Mouse (Mus musculus) midbrain, embryonic 14.5 days (tissue): ENCODE data around the gene Sorbs1. TPM values are rescaled to one million over a fixed set of nuclear protein-coding genes. Genes with fewer than 3 reads are reported as not detected.
"Not testable (repeated sequence)": the region's sequence is repeated elsewhere in the genome, so short reads cannot be mapped to it uniquely, and the experiment has no call there.

Source experiments
- ATAC-seq: fragments of 200-750 bp; cut with Nextera tagmentation; 2 replicates; pipeline ENCODE4 v1.8.0; 2017; ENCODE audit warnings: moderate number of reproducible peaks, moderate library complexity; ENCODE audit not compliant: low FRiP score, low TSS enrichment
- DNase-seq: peaks from one replicate; pipeline ENCODE4 v3.0.0-alpha.2; 2015
- H3K27ac ChIP-seq: fragments of 300-500 bp; sonication (generic); replicated peaks from 2 replicates; pipeline ENCODE4 v1.5.1; 2014; ENCODE audit warnings: mild to moderate bottlenecking, low read depth, low read length, moderate library complexity
- H3K27me3 ChIP-seq: fragments of 300-500 bp; sonication (generic); 2 replicates; pipeline ENCODE4 v1.6.1; 2014; ENCODE audit warnings: low read length, control low read depth, mixed read lengths; ENCODE audit not compliant: control insufficient read depth, insufficient read depth
- H3K36me3 ChIP-seq: fragments of 300-500 bp; sonication (generic); 2 replicates; pipeline ENCODE4 v1.6.1; 2014; ENCODE audit warnings: low read length, control low read depth; ENCODE audit not compliant: control insufficient read depth, insufficient read depth
- H3K4me1 ChIP-seq: fragments of 300-500 bp; sonication (generic); 2 replicates; pipeline ENCODE4 v1.6.1; 2014; ENCODE audit warnings: mild to moderate bottlenecking, antibody characterized with exemption, low read length, control low read depth; ENCODE audit not compliant: control insufficient read depth, insufficient read depth
- H3K4me2 ChIP-seq: fragments of 300-500 bp; sonication (generic); 2 replicates; pipeline ENCODE4 v1.6.1; 2014; ENCODE audit warnings: mild to moderate bottlenecking, low read length, moderate library complexity
- H3K4me3 ChIP-seq: fragments of 300-500 bp; sonication (generic); replicated peaks from 2 replicates; pipeline ENCODE4 v1.5.1; 2014; ENCODE audit warnings: low read depth, low read length
- H3K9ac ChIP-seq: fragments of 300-500 bp; sonication (generic); replicated peaks from 2 replicates; pipeline ENCODE4 v1.6.1; 2014; ENCODE audit warnings: mild to moderate bottlenecking, low read length, moderate library complexity
- H3K9me3 ChIP-seq: fragments of 300-500 bp; sonication (generic); 2 replicates; pipeline ENCODE4 v1.6.1; 2016; ENCODE audit warnings: low read length, control low read depth, mixed read lengths; ENCODE audit not compliant: control insufficient read depth
- WGBS: fragments of 180-500 bp; shearing (Covaris S2); extraction: QIAGEN DNeasy Blood & Tissue Kit; methylation state at CpG from one replicate; pipeline ENCODE4 v1.1.7; 2014; 5-methylcytosine and 5-hydroxymethylcytosine counted together
- polyA plus RNA-seq: library from polyadenylated mRNA; unstranded; fragments of >200 nt; fragmentation: Nextera tagmentation; extraction: Ambion mirVana; gene quantifications from 2 replicates; pipeline ENCODE4 v1.2.1, GENCODE M21; 2014

Sorbs1 gene
- 60.6 and 87.9 TPM in 2 replicates for polyA plus RNA-seq

DNA sequence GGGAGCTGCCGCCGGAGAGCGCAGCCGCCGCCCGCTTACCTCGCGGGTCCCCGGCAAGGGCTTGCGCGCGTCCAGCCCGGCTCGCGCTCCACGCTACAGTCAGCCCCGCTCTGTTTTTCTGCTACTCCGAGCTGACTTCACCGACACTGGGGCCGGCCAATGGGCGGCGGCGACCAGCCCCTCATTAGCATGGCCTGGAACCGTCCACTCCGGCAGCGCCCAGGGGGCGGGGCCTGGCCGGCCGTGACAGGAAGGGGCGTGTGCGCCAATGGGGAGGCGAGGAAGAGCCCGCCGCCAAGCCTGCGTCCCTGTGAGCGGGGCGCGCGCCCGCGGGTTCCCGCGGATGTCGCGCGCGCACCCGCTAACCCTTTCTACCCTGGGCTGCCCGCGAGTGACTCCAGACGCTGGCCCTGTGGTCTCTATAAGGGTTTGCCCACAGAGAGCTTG, at the start of gene Sorbs1:
TSS of gene Sorbs1 (minus strand) at position 148 of the 447 bp plus-strand sequence.
- H3K4me3 ChIP-seq = peak within 1 kb of the TSS; percentile 69
- H3K4me1 ChIP-seq = peaks cover 25% of the 10 kb centered on the region
- WGBS = under 1% methylated on average over 51 of the region's 51 CpGs
- no peaks in the 10 kb centered on the region for H3K9me3 ChIP-seq
- DNase-seq = peak; percentile 98
- peak within 1 kb of the TSS; percentile 86 for H3K9ac ChIP-seq
- H3K4me2 ChIP-seq = peak within 1 kb of the TSS; percentile 72
- peak within 1 kb of the TSS; percentile 92 for H3K27ac ChIP-seq
- H3K36me3 ChIP-seq = no peaks in the 10 kb centered on the region
- no peaks in the 10 kb centered on the region for H3K27me3 ChIP-seq
- peak; percentile 99 for ATAC-seq

DNA sequence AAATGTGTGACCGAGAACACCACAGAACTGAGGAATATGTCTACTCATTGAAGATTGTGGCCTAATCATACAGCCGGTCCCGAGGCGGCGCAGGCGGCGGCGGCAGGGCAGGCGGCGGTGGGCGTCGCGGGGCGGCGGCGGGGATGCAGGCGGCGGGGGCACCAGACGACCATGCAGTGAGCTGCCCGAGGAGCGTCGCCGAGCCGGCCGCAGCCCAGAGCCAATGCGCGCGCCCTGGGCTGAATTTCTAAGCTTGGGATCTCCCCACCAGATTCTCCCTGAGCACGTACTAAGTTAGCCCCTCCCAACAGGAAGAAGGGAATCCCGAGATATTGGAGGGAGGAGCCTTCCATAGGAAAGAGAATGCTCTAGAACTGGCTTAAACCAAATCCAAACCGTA, 47.9 kb upstream of the Sorbs1 start:
- H3K9ac ChIP-seq, H3K27ac ChIP-seq, H3K4me2 ChIP-seq, H3K4me3 ChIP-seq, DNase-seq, H3K27me3 ChIP-seq, ATAC-seq, H3K4me1 ChIP-seq, H3K9me3 ChIP-seq: not testable (repeated sequence)
- 74% methylated on average over 12 of the region's 31 CpGs for WGBS
- H3K36me3 ChIP-seq = peaks cover 67% of the 10 kb centered on the region

DNA sequence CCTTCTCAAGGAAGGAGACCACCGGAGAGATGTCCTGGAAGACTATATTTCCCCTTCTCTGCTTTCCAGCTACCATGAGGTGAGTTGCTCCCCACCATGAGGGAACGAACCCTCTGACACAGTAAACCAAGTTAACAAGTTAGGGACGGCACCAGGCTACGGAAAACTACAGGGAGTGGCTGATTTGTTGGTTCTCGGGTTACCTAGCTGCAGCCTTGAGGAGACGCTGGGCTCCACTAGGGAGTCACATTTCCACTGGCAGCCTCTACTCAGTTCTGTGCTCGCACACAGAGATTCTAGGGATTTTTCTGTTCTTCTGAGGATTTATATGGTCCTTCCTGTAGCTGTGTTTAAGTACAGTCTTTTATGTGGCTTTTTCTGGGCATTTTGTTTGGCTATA, 42.5 kb upstream of the Sorbs1 start:
- Histone ChIP-seq H3K4me2 (no peak overlapping the region), H3K4me1 (no peaks in the 10 kb centered on the region), H3K36me3 (peaks cover 71% of the 10 kb centered on the region), H3K4me3 (no peak overlapping the region), H3K27me3 (no peaks in the 10 kb centered on the region), H3K9ac (no peak overlapping the region), H3K9me3 (no peaks in the 10 kb centered on the region), H3K27ac (no peak overlapping the region)
- ATAC-seq (no peak), DNase-seq (no peak)
- WGBS = 95% methylated on average over 7 of the region's 7 CpGs

DNA sequence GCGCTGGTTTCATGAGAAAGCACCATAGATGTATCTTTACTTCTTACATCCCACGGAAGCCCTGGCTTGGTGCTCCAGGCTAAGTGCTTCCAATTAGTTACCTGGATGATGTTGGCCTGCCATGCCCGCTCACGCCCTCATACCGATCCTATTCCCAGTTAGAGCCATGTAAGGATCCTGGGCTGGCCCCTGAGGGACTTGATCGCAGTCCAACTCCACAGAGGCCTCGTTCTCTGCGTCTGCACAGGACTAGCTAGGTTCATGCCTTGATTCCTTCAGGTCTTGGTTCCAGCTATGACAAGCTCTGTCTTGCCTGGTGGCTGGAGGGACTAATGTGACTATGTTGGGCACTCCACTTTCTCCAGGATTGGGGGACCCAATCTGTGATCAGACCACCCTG, 41.6 kb upstream of the Sorbs1 start:
- Histone ChIP-seq H3K9ac (no peak overlapping the region), H3K4me1 (no peaks in the 10 kb centered on the region), H3K9me3 (no peaks in the 10 kb centered on the region), H3K4me3 (no peak overlapping the region), H3K27me3 (no peaks in the 10 kb centered on the region), H3K4me2 (no peak overlapping the region), H3K36me3 (peaks cover 80% of the 10 kb centered on the region), H3K27ac (no peak overlapping the region)
- DNase-seq = no peak
- WGBS = 98% methylated on average over 8 of the region's 8 CpGs
- ATAC-seq = no peak

DNA sequence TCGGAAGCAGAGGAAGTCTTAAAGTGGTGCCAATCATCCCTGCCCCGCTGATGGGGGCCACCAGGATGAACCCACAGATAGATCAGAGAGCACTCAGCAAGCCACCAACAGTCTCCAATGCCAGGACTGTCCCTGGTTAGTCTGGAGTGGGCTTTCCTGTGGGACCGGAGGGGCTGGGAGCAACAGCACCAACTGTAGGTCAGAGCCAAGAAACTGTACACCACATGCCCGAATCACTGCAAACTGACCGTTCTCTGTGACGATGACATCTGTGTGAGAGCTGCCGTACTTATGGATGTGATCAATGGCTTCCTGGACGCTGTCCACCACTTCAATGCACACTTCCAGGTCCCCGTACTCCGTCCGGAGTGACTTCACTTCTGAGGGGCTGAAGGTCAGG, 40.8 kb upstream of the Sorbs1 start:
- Histone ChIP-seq H3K4me2 (no peak overlapping the region), H3K27me3 (no peaks in the 10 kb centered on the region), H3K36me3 (peaks cover 87% of the 10 kb centered on the region), H3K4me1 (no peaks in the 10 kb centered on the region), H3K27ac (no peak overlapping the region), H3K9ac (no peak overlapping the region), H3K4me3 (no peak overlapping the region), H3K9me3 (no peaks in the 10 kb centered on the region)
- ATAC-seq = no peak; the same call in 1 of the 2 replicates
- WGBS = 94% methylated on average over 11 of the region's 11 CpGs
- DNase-seq = no peak

DNA sequence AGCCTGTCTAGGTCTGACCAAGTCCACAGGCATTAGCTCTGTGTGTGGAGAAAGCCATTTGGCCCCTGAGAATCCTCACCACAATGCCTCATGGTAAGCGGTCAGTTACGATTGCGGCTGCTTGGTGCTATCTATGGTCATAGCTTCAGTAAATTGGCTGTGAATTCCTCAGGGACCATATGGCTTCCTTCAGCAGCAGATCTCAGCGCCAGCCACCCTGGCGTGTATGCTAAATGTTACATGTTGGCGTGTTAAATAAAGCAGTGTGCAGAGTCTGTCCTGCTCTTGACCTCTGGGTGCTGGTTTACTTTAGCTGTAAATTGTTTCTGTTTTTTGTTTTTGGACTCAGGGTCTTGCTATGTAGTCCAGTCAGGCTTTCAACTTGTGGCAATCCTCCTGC, 40.3 kb upstream of the Sorbs1 start:
- no peaks in the 10 kb centered on the region for H3K9me3 ChIP-seq
- H3K36me3 ChIP-seq = peaks cover 87% of the 10 kb centered on the region
- H3K9ac ChIP-seq = no peak overlapping the region
- 92% methylated on average over 6 of the region's 6 CpGs for WGBS
- no peaks in the 10 kb centered on the region for H3K27me3 ChIP-seq
- DNase-seq (no peak), ATAC-seq (no peak)
- H3K4me3 ChIP-seq = no peak overlapping the region
- H3K4me2 ChIP-seq = no peak overlapping the region
- no peak overlapping the region for H3K27ac ChIP-seq
- no peaks in the 10 kb centered on the region for H3K4me1 ChIP-seq

DNA sequence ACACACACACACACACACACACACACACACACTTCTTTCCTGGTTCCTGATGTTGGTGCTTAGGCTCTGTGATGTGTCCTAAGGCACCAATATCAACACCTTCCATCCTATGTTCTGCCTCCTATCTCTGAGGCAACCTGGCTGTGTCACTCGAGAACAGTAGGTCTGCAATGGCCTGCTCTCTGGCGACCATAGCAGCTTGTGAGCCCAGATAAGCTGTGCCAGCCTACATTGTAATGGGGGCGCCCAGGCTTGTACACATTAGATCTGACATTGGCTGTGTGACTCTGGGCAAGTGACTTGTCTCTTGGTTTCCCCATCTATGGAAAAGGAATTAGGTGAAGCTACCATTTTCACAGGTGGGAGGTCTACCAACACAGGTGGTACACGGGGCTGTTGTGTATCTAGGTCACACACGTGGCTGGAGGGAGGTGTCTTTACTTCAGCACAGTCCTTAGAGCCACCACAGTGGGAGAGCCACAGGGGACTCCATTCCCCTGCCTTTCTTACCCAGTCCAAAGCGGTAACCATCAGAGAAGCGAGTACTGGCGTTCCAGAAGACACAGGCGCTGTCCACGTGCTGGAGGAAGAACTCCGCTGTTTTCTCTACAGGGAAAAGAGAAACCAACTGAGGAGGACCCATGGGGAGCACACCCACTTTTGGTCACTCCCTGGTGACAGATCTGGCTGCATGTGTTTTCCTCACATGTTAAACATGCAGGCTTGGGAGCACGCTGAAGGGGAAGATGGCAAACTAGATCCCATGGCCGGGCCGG, 39.6 kb upstream of the Sorbs1 start:
- ATAC-seq = no peak
- H3K4me3 ChIP-seq = no peak overlapping the region
- H3K4me2 ChIP-seq = no peak overlapping the region
- WGBS = 93% methylated on average over 14 of the region's 14 CpGs
- H3K27me3 ChIP-seq = no peaks in the 10 kb centered on the region
- no peak for DNase-seq
- no peak overlapping the region for H3K9ac ChIP-seq
- no peaks in the 10 kb centered on the region for H3K4me1 ChIP-seq
- H3K36me3 ChIP-seq = peaks cover 85% of the 10 kb centered on the region
- no peaks in the 10 kb centered on the region for H3K9me3 ChIP-seq
- H3K27ac ChIP-seq = no peak overlapping the region

DNA sequence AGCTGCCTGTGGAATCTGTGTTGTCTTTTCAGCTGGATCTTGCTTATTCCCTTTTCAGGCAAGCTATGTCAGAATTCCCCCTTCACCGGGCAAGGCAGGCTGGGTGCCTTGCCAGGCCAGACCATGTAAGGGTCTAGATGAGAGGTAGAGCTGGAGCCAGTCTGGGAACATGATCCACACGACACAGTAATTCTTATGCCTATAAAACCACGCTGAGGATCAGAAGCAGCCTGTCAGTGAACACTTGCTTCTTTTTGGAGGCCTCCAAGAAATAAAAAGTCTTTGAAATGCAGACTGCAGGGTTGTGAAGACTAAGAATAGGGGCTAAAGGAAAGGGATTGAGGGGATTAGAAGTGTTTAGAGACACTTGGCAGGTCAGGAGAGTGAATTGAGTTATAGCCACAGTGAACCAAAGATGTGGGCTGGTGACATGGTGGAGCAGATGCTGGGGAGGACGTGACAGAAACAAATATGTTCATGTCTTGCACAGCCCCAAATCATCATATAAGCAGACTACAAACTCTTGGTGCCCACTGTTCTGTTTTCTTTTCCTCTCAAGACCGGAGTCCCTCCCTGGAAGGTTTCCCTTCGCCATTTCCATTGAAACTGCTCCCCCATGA, 36.0 kb upstream of the Sorbs1 start:
- ATAC-seq = no peak
- WGBS = 30% methylated on average over 6 of the region's 6 CpGs
- Histone ChIP-seq H3K4me1 (no peaks in the 10 kb centered on the region), H3K36me3 (peaks cover 52% of the 10 kb centered on the region), H3K4me2 (no peak overlapping the region), H3K27me3 (no peaks in the 10 kb centered on the region), H3K9ac (no peak overlapping the region), H3K9me3 (no peaks in the 10 kb centered on the region), H3K4me3 (no peak overlapping the region), H3K27ac (no peak overlapping the region)
- DNase-seq = no peak
